Comparison of ENCODE assay signal across 8 mouse cellular contexts in the genomic region with DNA sequence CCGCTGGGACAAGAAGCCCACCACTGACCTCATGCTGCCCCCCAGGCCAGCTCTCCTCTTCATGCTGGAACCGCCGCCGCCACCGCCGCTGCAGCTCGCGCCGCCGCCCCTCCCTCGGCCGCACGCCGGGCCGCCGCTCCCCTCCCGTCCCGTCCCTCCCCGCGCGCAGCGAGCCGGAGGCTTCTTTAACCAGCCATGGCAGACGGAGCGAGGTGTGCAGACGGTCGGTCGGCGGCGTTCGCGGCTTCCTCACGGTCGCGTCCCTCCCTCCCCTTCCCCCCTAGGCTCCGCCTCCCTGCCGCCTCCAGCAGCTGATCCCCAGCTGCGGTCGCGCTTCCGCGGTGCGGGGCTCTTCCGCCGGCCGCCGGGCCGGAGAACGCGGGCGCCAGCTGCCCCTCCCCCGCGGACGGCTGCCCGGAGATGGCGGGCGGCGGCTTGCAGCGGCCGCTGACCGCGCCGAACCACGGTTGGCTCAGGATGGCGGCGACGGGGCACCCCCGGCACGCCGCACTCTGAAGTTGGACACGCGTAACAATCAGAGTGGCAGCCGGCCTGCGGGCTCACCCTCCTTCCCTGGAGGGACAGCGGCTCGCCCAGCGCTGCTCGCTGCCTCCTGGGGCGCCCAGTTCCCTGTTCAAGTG. TPM values are rescaled to one million over a fixed set of nuclear protein-coding genes. Genes with fewer than 3 reads are reported as not detected.
A peak's percentile ranks its signal among the peaks of the same experiment; 100 is the strongest.
DNase-seq lines count a peak whose midpoint lies in the region; ATAC-seq lines count a peak whose summit lies in the region.

A gene (minus strand): TSS at position 266 of the 641 bp plus-strand sequence.

- 1% methylated on average over 77 of the region's 79 CpGs for WGBS in intestine, embryonic 14.5 days

- H3K9ac ChIP-seq in intestine, embryonic 14.5 days (ENCODE audit: low read length): peak within 1 kb of the TSS; percentile 82

- ATAC-seq in intestine, embryonic 14.5 days (replicated peaks; ENCODE audit: low FRiP score, low TSS enrichment, low read depth): peak; percentile 67
- ATAC-seq in megakaryocyte progenitor cell, adult 5-6 weeks (replicated peaks; ENCODE audit: poor library complexity): peak; percentile 71

- peak; percentile 78 to 83 for DNase-seq in adrenal gland, adult 18-20 months (ENCODE audit: low spot score in 2 of 2)
- DNase-seq in embryo, embryonic 11 days: peak; percentile 89
- peak; percentile 83 for DNase-seq in gastrocnemius, postnatal 25 days
- DNase-seq in intestine, embryonic 14.5 days (ENCODE audit: low spot score): peak; percentile 85
- peak; percentile 60 to 89 for DNase-seq in left cerebral cortex, postnatal 10 days (ENCODE audit: extremely low spot score in 1 of 2, low spot score in 2 of 2)
- DNase-seq in right cerebral cortex, postnatal 14 days: peak; percentile 81
- DNase-seq in urinary bladder, postnatal 25 days (ENCODE audit: low spot score): peak; percentile 58

- H3K4me1 ChIP-seq in intestine, embryonic 14.5 days (replicated peaks; ENCODE audit: control insufficient read depth, insufficient read depth, low read length): peaks cover 9% of the 10 kb centered on the region; the same call in 1 of the 2 replicates

- H3K4me3 ChIP-seq in intestine, embryonic 14.5 days (ENCODE audit: low read depth, low read length): peak within 1 kb of the TSS; percentile 88

- H3K4me2 ChIP-seq in intestine, embryonic 14.5 days (ENCODE audit: low read length): peak within 1 kb of the TSS; percentile 58

- peak within 1 kb of the TSS; percentile 94 for H3K27ac ChIP-seq in intestine, embryonic 14.5 days (ENCODE audit: low read depth)

- H3K27me3 ChIP-seq in intestine, embryonic 14.5 days (replicated peaks; ENCODE audit: control insufficient read depth, insufficient read depth, low read length): no peaks in the 10 kb centered on the region

- H3K9me3 ChIP-seq in intestine, embryonic 14.5 days (ENCODE audit: control insufficient read depth, low read length): no peaks in the 10 kb centered on the region

- H3K36me3 ChIP-seq in intestine, embryonic 14.5 days (ENCODE audit: control insufficient read depth, insufficient read depth, low read length): 0 out of 2 replicates have a peak, but pooled peaks cover 4% of the 10 kb centered on the region

- intact Hi-C loops in left cerebral cortex, postnatal 10 days (cut with DNase I): loop anchor here (2.0 kb wide), 1 partner anchor 30 kb away; no protein-coding TSS in a partner anchor

RNA-seq across cellular contexts. Expression of the gene that starts here (rescaled TPM):
- total RNA-seq in adrenal gland, adult 18-20 months (2021): 10 to 100 TPM; 30.6 to 33.7 TPM
- 10 to 100 TPM; 30.5 to 30.6 TPM for total RNA-seq in gastrocnemius, postnatal 25 days (2021)
- 11.4 and 11.6 TPM in 2 replicates for polyA plus RNA-seq in intestine, embryonic 14.5 days (2014; fragmentation: Nextera tagmentation; extraction: Ambion mirVana)
- 10 to 100 TPM; 71.3 to 72.2 TPM for total RNA-seq in left cerebral cortex, postnatal 10 days (2021)
- total RNA-seq in megakaryocyte progenitor cell, adult 5-6 weeks (2015): 8.1 and 9.6 TPM in 2 replicates
- 13.5 and 15.0 TPM in 2 replicates for total RNA-seq in megakaryocyte progenitor cell, adult 5-6 weeks (2017)

Comparison
In these comparisons a context has a peak if more than half of its experiments do, and no peak if none do; other contexts are left out.
1. Peak in every context shown above with its lines: DNase-seq, ATAC-seq, H3K4me3 ChIP-seq and H3K27ac ChIP-seq.